Mouse (Mus musculus): ENCODE measurements around the gene Alk.

DNA sequence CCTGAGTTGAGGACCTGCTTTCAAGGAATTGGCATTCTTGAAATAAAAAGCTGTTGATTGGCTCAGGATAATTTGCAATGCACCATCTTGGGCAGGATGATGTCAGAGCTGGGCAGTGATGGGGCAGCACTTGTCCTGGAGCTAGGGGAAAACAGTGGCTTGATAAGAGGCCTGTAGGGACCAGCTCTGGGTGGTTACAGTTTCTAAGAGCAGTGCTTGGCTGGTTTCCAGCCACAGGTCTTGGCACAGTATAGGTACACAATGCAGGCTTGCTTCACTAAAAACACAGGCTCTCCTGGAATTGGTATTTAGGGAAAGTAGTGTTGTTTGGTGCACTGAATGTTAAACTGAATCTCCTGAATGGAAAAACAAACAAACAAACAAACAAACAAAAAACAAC lies 662.4 kb downstream of the Alk start:
- TF ChIP-seq GATA1 (IDR thresholded peaks at IDR 0.05; ENCODE audit: borderline replicate concordance, low read length) (no peak), CTCF (IDR thresholded peaks at IDR 0.05; ENCODE audit: low read depth, low read length) (no peak), GATA2 (IDR thresholded peaks at IDR 0.05; ENCODE audit: borderline replicate concordance, low read depth, low read length) (no peak)

Data from G1E (cell line).